Mouse (Mus musculus) cerebellum, adult 2 months (tissue): ENCODE measurements around the gene Scaper.

Experiments
- CTCF ChIP-seq: fragments of 200-500 bp; IDR thresholded peaks from 2 replicates; pipeline ENCODE4 v1.5.1; 2011; ENCODE audit warnings: low read depth, mild to moderate bottlenecking, control low read depth, low read length, moderate library complexity, borderline replicate concordance; ENCODE audit not compliant: insufficient read depth
- POLR2A ChIP-seq: fragments of 200-500 bp; IDR thresholded peaks from 2 replicates; pipeline ENCODE4 v1.6.1; 2011; ENCODE audit warnings: low read length, control low read depth, borderline replicate concordance; ENCODE audit not compliant: insufficient read depth

DNA sequence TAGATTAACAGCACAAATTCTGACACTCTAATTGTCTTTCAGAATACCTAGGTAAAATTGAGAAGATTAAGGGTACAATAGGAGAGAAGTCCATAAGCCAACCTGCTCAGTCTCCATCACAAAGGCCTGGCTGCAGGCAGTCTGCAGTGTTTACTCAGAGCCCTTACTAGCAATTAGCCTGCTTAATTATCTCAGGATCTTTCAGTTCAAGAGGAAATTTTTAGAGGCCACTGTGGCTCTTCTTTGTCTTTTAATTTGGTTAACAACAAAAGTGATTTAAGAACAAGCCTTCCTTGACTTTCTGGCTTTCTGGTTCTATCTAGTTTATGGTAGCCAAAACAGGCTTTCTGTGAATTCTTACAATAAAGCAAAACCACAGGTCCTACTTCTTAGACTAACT is 339.3 kb downstream of the Scaper start:
- TF ChIP-seq CTCF (no peak), POLR2A (no peak)
